Mouse (Mus musculus) adrenal gland, postnatal 36 days (tissue): Measurements from ENCODE around the gene Dync2li1. TPM values are rescaled to one million over a fixed set of nuclear protein-coding genes. Genes with fewer than 3 reads are reported as not detected.

Experiments used
- DNase-seq, 2 experiments: peaks; one replicate each; pipeline ENCODE4 v3.0.0; 2021; ENCODE audit warnings: mixed read lengths in 1 of 2
- total RNA-seq, 2 experiments: library from RNA; stranded (reverse); gene quantifications; 2 replicates each; pipeline ENCODE4 v1.2.3; 2021

The Dync2li1 gene
- total RNA-seq, 2 experiments from 2014 or later = 23.9 to 43.4 TPM

GRCm38 (mm10) chr17:84608606-84609005 lies 17.7 kb upstream of the Dync2li1 start:
- DNase-seq = no peak

GRCm38 (mm10) chr17:84611500-84611899 lies 14.8 kb upstream of the Dync2li1 start:
- peak in 1 of 2 experiments; percentile 23 for DNase-seq

GRCm38 (mm10) chr17:84611971-84612370 lies 14.3 kb upstream of the Dync2li1 start:
- peak in 1 of 2 experiments; percentile 35 for DNase-seq

- DNase-seq = peak; percentile 20 to 34
Measured at GRCm38 (mm10) chr17:84615811-84616210, 10.5 kb upstream of the Dync2li1 start.

- DNase-seq = no peak
Measured at GRCm38 (mm10) chr17:84616526-84617074, 9.7 kb upstream of the Dync2li1 start.

GRCm38 (mm10) chr17:84617953-84618352 lies 8.3 kb upstream of the Dync2li1 start:
- no peak for DNase-seq

- DNase-seq = no peak
Measured at GRCm38 (mm10) chr17:84619112-84619511, 7.2 kb upstream of the Dync2li1 start.

GRCm38 (mm10) chr17:84620076-84620475 lies 6.2 kb upstream of the Dync2li1 start:
- no peak for DNase-seq

GRCm38 (mm10) chr17:84620610-84621009 lies 5.7 kb upstream of the Dync2li1 start:
- no peak for DNase-seq

GRCm38 (mm10) chr17:84621209-84621608 lies 5.1 kb upstream of the Dync2li1 start:
- no peak for DNase-seq

GRCm38 (mm10) chr17:84622028-84622427 lies 4.3 kb upstream of the Dync2li1 start:
- DNase-seq = no peak

GRCm38 (mm10) chr17:84622873-84623272 lies 3.4 kb upstream of the Dync2li1 start:
- DNase-seq = no peak

- DNase-seq = no peak
Measured at GRCm38 (mm10) chr17:84626857-84627305, 585 bp downstream of the Dync2li1 start.

GRCm38 (mm10) chr17:84627721-84628120 lies 1.4 kb downstream of the Dync2li1 start:
- DNase-seq = peak; percentile 30 to 31

- peak; percentile 22 to 37 for DNase-seq
Measured at GRCm38 (mm10) chr17:84628611-84629010, 2.3 kb downstream of the Dync2li1 start.

GRCm38 (mm10) chr17:84631836-84632235 lies 5.5 kb downstream of the Dync2li1 start:
- DNase-seq = no peak

- no peak for DNase-seq
Measured at GRCm38 (mm10) chr17:84633443-84633842, 7.1 kb downstream of the Dync2li1 start.

- no peak for DNase-seq
Measured at GRCm38 (mm10) chr17:84636328-84636727, 10.0 kb downstream of the Dync2li1 start.

- DNase-seq = no peak
Measured at GRCm38 (mm10) chr17:84637971-84638370, 11.7 kb downstream of the Dync2li1 start.

- no peak for DNase-seq
Measured at GRCm38 (mm10) chr17:84639796-84640378, 13.6 kb downstream of the Dync2li1 start.

- DNase-seq = peak; percentile 36 to 57
Measured at GRCm38 (mm10) chr17:84641893-84642292, 15.6 kb downstream of the Dync2li1 start.

- no peak for DNase-seq
Measured at GRCm38 (mm10) chr17:84642324-84642723, 16.0 kb downstream of the Dync2li1 start.

- no peak for DNase-seq
Measured at GRCm38 (mm10) chr17:84644292-84645050, 18.2 kb downstream of the Dync2li1 start.
